ENCODE assay signal across 8 mouse cellular contexts in genomic region chr16:95658836-95659430, GRCm38 (mm10). TPM values are rescaled to one million over a fixed set of nuclear protein-coding genes. Genes with fewer than 3 reads are reported as not detected.
A peak's percentile ranks its signal among the peaks of the same experiment; 100 is the strongest.
DNase-seq lines count a peak whose midpoint lies in the region; ATAC-seq and TF ChIP-seq lines count a peak whose summit lies in the region.

No protein-coding gene starts in this region.

- H3K9ac ChIP-seq in midbrain, postnatal 0 days (replicated peaks; ENCODE audit: low read length, poor library complexity, severe bottlenecking), result no peak overlapping the region
- H3K9ac ChIP-seq in midbrain, embryonic 14.5 days (replicated peaks; ENCODE audit: low read length), result no peak overlapping the region
- no peak overlapping the region for H3K9ac ChIP-seq in intestine, embryonic 14.5 days (ENCODE audit: low read length)
- no peak overlapping the region for H3K9ac ChIP-seq in stomach, embryonic 16.5 days (ENCODE audit: low read length)

- H3K4me3 ChIP-seq in midbrain, postnatal 0 days (ENCODE audit: low read depth, low read length), result no peak overlapping the region
- no peak overlapping the region for H3K4me3 ChIP-seq in midbrain, embryonic 14.5 days (replicated peaks; ENCODE audit: low read depth, low read length)
- no peak overlapping the region for H3K4me3 ChIP-seq in cortical plate, adult 2 months (ENCODE audit: insufficient read depth, low read length)
- no peak overlapping the region for H3K4me3 ChIP-seq in intestine, embryonic 14.5 days (ENCODE audit: low read depth, low read length)
- no peak overlapping the region for H3K4me3 ChIP-seq in lung, adult 2 months (replicated peaks; ENCODE audit: extremely low read depth, low read depth, low read length)
- no peak overlapping the region for H3K4me3 ChIP-seq in stomach, embryonic 16.5 days (replicated peaks; ENCODE audit: low read length)

- H3K4me1 ChIP-seq in midbrain, postnatal 0 days (ENCODE audit: insufficient read depth, low read length), result no peaks in the 10 kb centered on the region
- H3K4me1 ChIP-seq in midbrain, embryonic 14.5 days (ENCODE audit: control insufficient read depth, insufficient read depth, low read length), result no peaks in the 10 kb centered on the region
- no peaks in the 10 kb centered on the region for H3K4me1 ChIP-seq in cortical plate, adult 2 months (ENCODE audit: control insufficient read depth, insufficient read depth, low read length)
- no peaks in the 10 kb centered on the region for H3K4me1 ChIP-seq in intestine, embryonic 14.5 days (replicated peaks; ENCODE audit: control insufficient read depth, insufficient read depth, low read length)
- 0 out of 2 replicates have a peak, but pooled peaks cover 2% of the 10 kb centered on the region for H3K4me1 ChIP-seq in lung, adult 2 months (ENCODE audit: control insufficient read depth, insufficient read depth, low read length)
- peaks cover 5% of the 10 kb centered on the region; the same call in 1 of the 2 replicates for H3K4me1 ChIP-seq in stomach, embryonic 16.5 days (ENCODE audit: control insufficient read depth, insufficient read depth, low read length)

- H3K27ac ChIP-seq in midbrain, postnatal 0 days (ENCODE audit: low read depth, low read length), result no peak overlapping the region
- no peak overlapping the region for H3K27ac ChIP-seq in midbrain, embryonic 14.5 days (replicated peaks; ENCODE audit: low read depth, low read length)
- no peak overlapping the region for H3K27ac ChIP-seq in cortical plate, adult 2 months (ENCODE audit: insufficient read depth, low read length)
- no peak overlapping the region for H3K27ac ChIP-seq in intestine, embryonic 14.5 days (ENCODE audit: low read depth)
- peak overlapping the region; percentile 82 for H3K27ac ChIP-seq in stomach, embryonic 16.5 days (ENCODE audit: low read length)

- no peaks in the 10 kb centered on the region for H3K9me3 ChIP-seq in midbrain, postnatal 0 days (ENCODE audit: low read length)
- H3K9me3 ChIP-seq in midbrain, embryonic 14.5 days (ENCODE audit: control insufficient read depth, low read length), result no peaks in the 10 kb centered on the region
- no peaks in the 10 kb centered on the region for H3K9me3 ChIP-seq in intestine, embryonic 14.5 days (ENCODE audit: control insufficient read depth, low read length)
- peaks cover 3% of the 10 kb centered on the region; the same call in 1 of the 2 replicates for H3K9me3 ChIP-seq in stomach, embryonic 16.5 days (replicated peaks; ENCODE audit: control insufficient read depth, low read length)

- H3K4me2 ChIP-seq in midbrain, postnatal 0 days (ENCODE audit: low read depth, low read length, poor library complexity, severe bottlenecking), result no peak overlapping the region
- no peak overlapping the region for H3K4me2 ChIP-seq in midbrain, embryonic 14.5 days (ENCODE audit: low read length)
- H3K4me2 ChIP-seq in intestine, embryonic 14.5 days (ENCODE audit: low read length), result no peak overlapping the region
- no peak overlapping the region for H3K4me2 ChIP-seq in stomach, embryonic 16.5 days (ENCODE audit: low read depth, low read length)

- no peak for TF ChIP-seq POLR2A in cortical plate, adult 2 months (IDR thresholded peaks at IDR 0.05; ENCODE audit: extremely low read depth, insufficient read depth, low read length)
- TF ChIP-seq POLR2A in lung, adult 2 months (IDR thresholded peaks at IDR 0.05; ENCODE audit: borderline replicate concordance, extremely low read depth, low read depth, low read length), result no peak

- H3K36me3 ChIP-seq in midbrain, postnatal 0 days (ENCODE audit: insufficient read depth, low read length), result no peaks in the 10 kb centered on the region
- no peaks in the 10 kb centered on the region for H3K36me3 ChIP-seq in midbrain, embryonic 14.5 days (ENCODE audit: control insufficient read depth, insufficient read depth, low read length)
- H3K36me3 ChIP-seq in intestine, embryonic 14.5 days (ENCODE audit: control insufficient read depth, insufficient read depth, low read length), result no peaks in the 10 kb centered on the region
- no peaks in the 10 kb centered on the region for H3K36me3 ChIP-seq in stomach, embryonic 16.5 days (ENCODE audit: control insufficient read depth, insufficient read depth, low read length)

- H3K27me3 ChIP-seq in midbrain, postnatal 0 days (ENCODE audit: insufficient read depth, low read length), result no peaks in the 10 kb centered on the region
- no peaks in the 10 kb centered on the region for H3K27me3 ChIP-seq in midbrain, embryonic 14.5 days (ENCODE audit: control insufficient read depth, insufficient read depth, low read length)
- H3K27me3 ChIP-seq in intestine, embryonic 14.5 days (replicated peaks; ENCODE audit: control insufficient read depth, insufficient read depth, low read length), result no peaks in the 10 kb centered on the region
- no peaks in the 10 kb centered on the region for H3K27me3 ChIP-seq in stomach, embryonic 16.5 days (ENCODE audit: control insufficient read depth, insufficient read depth, low read length)

- no peak for ATAC-seq in midbrain, postnatal 0 days (ENCODE audit: low FRiP score)
- ATAC-seq in midbrain, embryonic 14.5 days (ENCODE audit: low FRiP score, low TSS enrichment), result no peak
- 0 out of 2 replicates have a peak, but pooled peaks have one; percentile 32 for ATAC-seq in intestine, embryonic 14.5 days (replicated peaks; ENCODE audit: low FRiP score, low TSS enrichment, low read depth)
- ATAC-seq in stomach, embryonic 16.5 days (ENCODE audit: insufficient read depth, low FRiP score), result peak; percentile 42; the same call in 1 of the 2 replicates

- peak; percentile 51 for TF ChIP-seq CTCF in midbrain, postnatal 0 days (IDR thresholded peaks at IDR 0.05)
- TF ChIP-seq CTCF in cortical plate, adult 2 months (IDR thresholded peaks at IDR 0.05; ENCODE audit: extremely low read depth, insufficient read depth, low read length), result peak; percentile 59
- peak; percentile 90 for TF ChIP-seq CTCF in lung, adult 2 months (IDR thresholded peaks at IDR 0.05; ENCODE audit: insufficient read depth, low read length)

- WGBS in midbrain, postnatal 0 days, result 61% methylated on average over 5 of the region's 5 CpGs
- 65% methylated on average over 5 of the region's 5 CpGs for WGBS in midbrain, embryonic 14.5 days
- 56% methylated on average over 5 of the region's 5 CpGs for WGBS in intestine, embryonic 14.5 days
- WGBS in lung, adult 2 months, result 45% methylated on average over 5 of the region's 5 CpGs
- 43% methylated on average over 5 of the region's 5 CpGs for WGBS in stomach, embryonic 16.5 days

- no peak for DNase-seq in midbrain, postnatal 0 days (ENCODE audit: low spot score)
- DNase-seq in midbrain, embryonic 14.5 days, result no peak
- DNase-seq in R1 (ENCODE audit: low read depth, low spot score), result peak; percentile 77
- peak; percentile 78 for DNase-seq in intestine, embryonic 14.5 days (ENCODE audit: low spot score)
- DNase-seq in lung, adult 2 months, result peak; percentile 75
- no peak for DNase-seq in layer of hippocampus, postnatal 10 days (ENCODE audit: low spot score in 2 of 2)

RNA-seq across cellular contexts. Expression of gene Ets2, which starts 42.9 kb away (rescaled TPM):
- total RNA-seq in midbrain, postnatal 0 days (2014; rRNA removed), result 19.0 and 21.9 TPM in 2 replicates
- 15.9 and 16.5 TPM in 2 replicates for polyA plus RNA-seq in midbrain, postnatal 0 days (2015; fragmentation: Nextera tagmentation; extraction: Ambion mirVana)
- 11.9 and 12.4 TPM in 2 replicates for polyA plus RNA-seq in midbrain, embryonic 14.5 days (2014; fragmentation: Nextera tagmentation; extraction: Ambion mirVana)
- 36.2 and 36.4 TPM in 2 replicates for polyA plus RNA-seq in cortical plate, adult 2 months (2012; rRNA removed)
- polyA plus RNA-seq in intestine, embryonic 14.5 days (2014; fragmentation: Nextera tagmentation; extraction: Ambion mirVana), result 52.8 and 57.9 TPM in 2 replicates
- 113 and 270 TPM in 2 replicates for polyA plus RNA-seq in lung, adult 2 months (2012; rRNA removed)
- 59.8 and 64.8 TPM in 2 replicates for polyA plus RNA-seq in stomach, embryonic 16.5 days (2015; fragmentation: Nextera tagmentation; extraction: Ambion mirVana)
- total RNA-seq in layer of hippocampus, postnatal 10 days (2021), result 10 to 100 TPM; 40.0 to 40.6 TPM

Comparison
In these comparisons a context has a peak if more than half of its experiments do, and no peak if none do; other contexts are left out.
1. ATAC-seq: peak in intestine, embryonic 14.5 days (single experiment) and stomach, embryonic 16.5 days (single experiment); none in midbrain, postnatal 0 days (single experiment) and midbrain, embryonic 14.5 days (single experiment).
2. DNase-seq: peak in R1 (single experiment), intestine, embryonic 14.5 days (single experiment) and lung, adult 2 months (single experiment); none in midbrain, postnatal 0 days (single experiment), midbrain, embryonic 14.5 days (single experiment) and layer of hippocampus, postnatal 10 days (0 of 2).
3. Peak in every context shown above with its lines, with median percentiles within 50 percentile points of each other: CTCF ChIP-seq.